Mouse (Mus musculus) bone marrow, adult 2 months (tissue): ENCODE results near the gene Gm17324.

Experiments
- CTCF ChIP-seq: fragments of 200-500 bp; IDR thresholded peaks from 2 replicates; pipeline ENCODE4 v1.5.1; 2011; ENCODE audit warnings: low read length, control low read depth; ENCODE audit not compliant: control insufficient read depth, insufficient read depth
- POLR2A ChIP-seq: fragments of 200-500 bp; IDR thresholded peaks from 2 replicates; pipeline ENCODE4 v1.6.1; 2011; ENCODE audit warnings: low read depth, mild to moderate bottlenecking, control low read depth, low read length, borderline replicate concordance; ENCODE audit not compliant: control insufficient read depth

DNA sequence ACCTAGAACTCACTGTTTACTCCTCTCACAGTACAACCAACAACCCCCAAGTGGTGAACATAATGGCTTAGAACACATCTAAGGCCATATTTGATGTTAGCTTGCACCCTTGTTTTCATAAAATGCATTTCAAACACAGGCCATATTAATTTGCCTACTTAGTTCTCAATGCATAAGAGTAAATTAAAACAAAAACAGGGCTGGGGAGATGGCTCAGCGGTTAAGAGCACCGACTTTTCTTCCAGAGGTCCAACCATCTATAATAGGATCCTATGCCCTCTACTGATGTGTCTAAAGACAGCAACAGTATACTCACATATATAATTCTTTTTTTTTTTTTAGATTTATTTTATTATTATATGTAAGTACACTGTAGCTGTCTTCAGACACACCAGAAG, 26.8 kb upstream of the Gm17324 start:
- TF ChIP-seq CTCF: no peak
- no peak for TF ChIP-seq POLR2A
